Mouse (Mus musculus) kidney, adult 2 months (tissue): ENCODE measurements around the gene Pelp1. TPM values are rescaled to one million over a fixed set of nuclear protein-coding genes. Genes with fewer than 3 reads are reported as not detected.

Source experiments
- DNase-seq: peaks from one replicate; pipeline ENCODE4 v3.0.0; 2021
- H3K27ac ChIP-seq: fragments of 200-500 bp; 2 replicates; pipeline ENCODE4 v1.5.1; 2012; ENCODE audit warnings: low read depth, low read length, control low read depth, inconsistent platforms; ENCODE audit not compliant: insufficient read depth
- H3K27me3 ChIP-seq: fragments of 200-500 bp; replicated peaks from 2 replicates; pipeline ENCODE4 v1.6.1; 2012; ENCODE audit warnings: mild to moderate bottlenecking, moderate library complexity, low read length, inconsistent platforms; ENCODE audit not compliant: control insufficient read depth, insufficient read depth
- H3K36me3 ChIP-seq: fragments of 200-500 bp; 2 replicates; pipeline ENCODE4 v1.6.1; 2012; ENCODE audit warnings: mild to moderate bottlenecking, moderate library complexity, low read length, inconsistent platforms; ENCODE audit not compliant: control insufficient read depth, insufficient read depth
- H3K4me1 ChIP-seq: fragments of 200-500 bp; 2 replicates; pipeline ENCODE4 v1.6.1; 2011; ENCODE audit warnings: low read length; ENCODE audit not compliant: control insufficient read depth, insufficient read depth
- H3K4me3 ChIP-seq: fragments of 200-500 bp; 2 replicates; pipeline ENCODE4 v1.5.1; 2011; ENCODE audit warnings: mild to moderate bottlenecking, low read depth, low read length, control low read depth; ENCODE audit not compliant: insufficient read depth
- CTCF ChIP-seq: fragments of 200-500 bp; conservative IDR thresholded peaks from 2 replicates; pipeline ENCODE4 v1.5.1; 2011; ENCODE audit warnings: low read depth, mild to moderate bottlenecking, control low read depth, low read length, moderate library complexity, mixed read lengths; ENCODE audit not compliant: insufficient read depth, insufficient read length
- POLR2A ChIP-seq: fragments of 200-500 bp; IDR thresholded peaks from one replicate; pipeline ENCODE4 v1.6.1; 2011; ENCODE audit warnings: low read depth, low read length, control low read depth
- WGBS: fragments of 180-500 bp; shearing (Covaris S2); methylation state at CpG from one replicate; pipeline ENCODE4 v1.1.7; 2018; 5-methylcytosine and 5-hydroxymethylcytosine counted together
- polyA plus RNA-seq: library from polyadenylated mRNA; depleted of rRNA; stranded (reverse); fragments of >200 nt; gene quantifications from 2 replicates; pipeline ENCODE4 v1.2.3, GENCODE M21; 2012

The Pelp1 gene
- polyA plus RNA-seq, 1 experiment, result 12.9 TPM

DNA sequence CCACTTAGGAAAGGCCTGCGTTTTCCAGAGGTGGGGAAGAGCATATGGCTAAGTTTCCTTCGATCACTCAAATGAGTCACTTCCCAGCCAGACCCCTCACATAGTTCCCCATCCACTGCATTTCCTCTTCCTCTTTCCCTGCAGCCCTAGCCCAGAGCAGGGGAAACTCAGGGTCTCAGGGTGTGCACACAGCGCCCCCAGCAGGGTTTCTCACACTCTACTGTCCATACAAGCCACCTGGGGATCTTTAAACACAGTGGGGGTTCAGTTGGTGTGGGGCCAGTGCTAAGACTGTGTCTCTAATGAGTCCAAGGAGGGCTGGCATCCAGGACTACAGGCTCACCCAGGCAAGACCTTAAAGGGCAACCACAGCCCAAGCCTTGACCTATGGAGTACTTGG, 36.9 kb upstream of the Pelp1 start:
- H3K36me3 ChIP-seq, result no peaks in the 10 kb centered on the region
- H3K4me1 ChIP-seq, result no peaks in the 10 kb centered on the region
- no peak overlapping the region for H3K27ac ChIP-seq
- no peaks in the 10 kb centered on the region for H3K27me3 ChIP-seq
- 43% methylated on average over 3 of the region's 3 CpGs for WGBS
- no peak for TF ChIP-seq POLR2A
- peak; percentile 11; the same call in 1 of the 2 replicates for TF ChIP-seq CTCF
- no peak for DNase-seq
- H3K4me3 ChIP-seq, result no peak overlapping the region

DNA sequence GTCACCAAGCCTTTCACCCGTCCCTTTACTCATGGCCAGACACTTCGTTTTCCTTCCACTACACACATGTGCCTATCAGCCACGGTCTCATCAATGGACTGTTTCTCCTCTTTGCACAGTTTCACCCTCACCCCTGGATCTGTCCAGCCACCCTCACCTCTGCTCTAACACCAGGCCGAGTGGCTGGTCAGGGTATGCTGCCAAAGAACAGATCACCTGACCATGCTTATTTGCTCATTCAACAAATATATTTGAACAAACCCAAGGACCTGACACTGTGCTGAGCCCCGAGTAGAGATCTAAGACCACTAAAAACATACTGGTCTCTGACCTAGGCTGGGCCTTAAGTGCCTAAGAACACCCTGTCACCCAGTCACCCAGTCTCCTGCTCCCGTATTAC, 34.8 kb upstream of the Pelp1 start:
- 66% methylated on average over 6 of the region's 6 CpGs for WGBS
- H3K36me3 ChIP-seq, result no peaks in the 10 kb centered on the region
- no peak overlapping the region for H3K27ac ChIP-seq
- no peaks in the 10 kb centered on the region for H3K27me3 ChIP-seq
- TF ChIP-seq CTCF (no peak), POLR2A (no peak)
- DNase-seq, result no peak
- no peak overlapping the region for H3K4me3 ChIP-seq
- H3K4me1 ChIP-seq, result no peaks in the 10 kb centered on the region

DNA sequence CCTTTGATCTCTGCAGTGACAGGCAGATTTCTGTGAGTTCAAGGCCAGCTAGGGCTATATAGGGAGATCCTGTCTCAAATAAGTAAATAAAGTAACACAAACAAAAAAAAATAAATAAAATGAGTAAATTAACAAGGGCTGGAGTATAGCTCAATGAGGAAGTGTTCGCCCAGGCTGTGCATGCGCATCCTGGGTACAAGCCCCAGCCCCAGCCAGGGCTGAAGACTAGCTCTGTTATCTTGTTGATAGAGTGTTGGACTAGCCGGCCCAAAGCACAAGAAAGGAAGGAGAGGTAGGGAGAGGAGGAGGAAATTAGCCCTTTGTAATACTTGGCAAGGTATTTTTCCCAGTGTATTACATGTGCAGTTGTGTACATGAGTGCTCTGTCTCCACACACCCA, 34.1 kb upstream of the Pelp1 start:
- no peak for TF ChIP-seq POLR2A
- TF ChIP-seq CTCF, result no peak
- Histone ChIP-seq H3K27me3 (no peaks in the 10 kb centered on the region), H3K36me3 (no peaks in the 10 kb centered on the region), H3K4me1 (no peaks in the 10 kb centered on the region), H3K27ac (no peak overlapping the region), H3K4me3 (no peak overlapping the region)
- WGBS, result 86% methylated on average over 3 of the region's 3 CpGs
- no peak for DNase-seq

DNA sequence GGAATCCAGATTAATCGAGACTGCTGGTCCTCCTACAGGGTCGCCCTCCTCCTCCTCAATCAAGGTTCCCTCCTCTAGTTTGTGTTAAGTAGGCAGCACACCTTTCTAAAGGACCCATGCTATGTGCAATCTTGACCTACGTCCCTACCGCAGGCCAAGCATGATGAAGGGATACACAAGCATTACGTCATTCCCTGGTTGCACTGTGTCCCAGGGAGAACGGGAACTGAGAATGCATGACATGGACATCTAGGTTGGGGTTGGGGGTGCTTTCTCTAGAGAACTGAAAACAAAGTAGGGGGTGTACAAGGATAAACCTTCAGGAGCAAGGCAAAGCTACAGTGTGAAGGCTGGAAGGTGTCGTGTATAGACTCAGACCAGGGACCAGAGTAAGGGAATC, 32.1 kb upstream of the Pelp1 start:
- H3K27me3 ChIP-seq, result no peaks in the 10 kb centered on the region
- TF ChIP-seq CTCF, result no peak
- no peak for TF ChIP-seq POLR2A
- no peak for DNase-seq
- no peak overlapping the region for H3K27ac ChIP-seq
- WGBS, result 91% methylated on average over 7 of the region's 7 CpGs
- no peaks in the 10 kb centered on the region for H3K4me1 ChIP-seq
- H3K4me3 ChIP-seq, result no peak overlapping the region
- H3K36me3 ChIP-seq, result no peaks in the 10 kb centered on the region; the same call in 1 of the 2 replicates

- H3K27me3 ChIP-seq, result no peaks in the 10 kb centered on the region
- H3K27ac ChIP-seq, result no peak overlapping the region
- H3K36me3 ChIP-seq, result no peaks in the 10 kb centered on the region; the same call in 1 of the 2 replicates
- H3K4me3 ChIP-seq, result no peak overlapping the region
- 86% methylated on average over 4 of the region's 4 CpGs for WGBS
- no peaks in the 10 kb centered on the region for H3K4me1 ChIP-seq
- no peak for TF ChIP-seq CTCF
- TF ChIP-seq POLR2A, result no peak
- DNase-seq, result no peak
Measured at GRCm38 (mm10) chr11:70440637-70441036, 30.8 kb upstream of the Pelp1 start.

DNA sequence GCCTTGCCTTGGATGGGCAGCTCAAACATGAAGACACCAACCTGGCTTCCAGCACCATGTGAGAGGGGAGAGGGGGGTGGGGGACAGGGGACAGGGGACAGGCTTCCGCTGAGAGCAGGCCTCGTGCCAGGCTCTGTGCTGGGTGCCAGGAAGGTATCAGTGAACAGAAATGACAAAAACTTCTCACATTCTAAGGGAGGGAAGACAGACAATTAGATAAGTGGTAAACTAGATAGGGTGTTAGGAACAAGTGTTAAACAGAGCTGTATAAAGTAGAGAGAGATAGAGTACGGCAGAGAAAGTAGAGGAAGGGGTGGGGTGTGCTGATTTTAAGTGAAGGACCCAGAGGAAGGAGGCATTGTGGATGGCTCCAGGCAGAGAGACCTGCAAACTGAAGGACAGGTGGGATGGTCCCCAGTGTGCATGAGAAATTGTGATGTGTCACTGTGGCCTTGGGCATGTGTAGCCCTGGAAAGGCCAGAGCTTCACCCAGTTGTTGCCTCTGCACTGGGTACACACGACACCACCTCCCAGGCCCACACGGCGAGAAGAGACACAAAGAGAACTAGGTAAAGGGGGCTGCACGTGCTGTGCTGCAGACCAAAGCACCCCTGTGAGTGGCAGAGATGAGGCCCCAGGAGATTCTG, 29.0 kb upstream of the Pelp1 start:
- no peak for DNase-seq
- Histone ChIP-seq H3K4me1 (no peaks in the 10 kb centered on the region), H3K36me3 (no peaks in the 10 kb centered on the region; the same call in 1 of the 2 replicates), H3K4me3 (no peak overlapping the region), H3K27me3 (no peaks in the 10 kb centered on the region), H3K27ac (no peak overlapping the region)
- WGBS, result 92% methylated on average over 7 of the region's 7 CpGs
- TF ChIP-seq CTCF (no peak), POLR2A (no peak)

DNA sequence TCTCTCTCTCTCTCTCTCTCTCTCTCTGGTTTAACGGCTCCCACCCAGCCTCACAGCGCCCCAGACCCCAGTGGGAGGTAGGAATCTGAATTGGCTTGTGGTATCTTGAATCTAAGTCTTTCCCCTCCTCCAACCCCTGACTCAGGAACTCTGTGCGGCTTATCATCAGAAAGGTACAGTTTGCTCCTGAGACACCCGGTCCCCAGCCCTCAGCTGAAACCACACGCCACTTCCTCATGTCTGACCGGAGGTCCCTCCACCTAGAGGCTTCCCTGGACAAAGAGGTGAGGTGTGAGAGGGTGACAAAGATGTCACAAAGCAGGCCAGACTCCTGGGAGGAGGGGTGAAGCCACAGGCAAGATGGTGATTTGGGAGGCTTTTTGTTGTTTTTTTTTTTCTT, 27.6 kb upstream of the Pelp1 start:
- no peaks in the 10 kb centered on the region; the same call in 1 of the 2 replicates for H3K36me3 ChIP-seq
- no peaks in the 10 kb centered on the region for H3K27me3 ChIP-seq
- H3K4me1 ChIP-seq, result no peaks in the 10 kb centered on the region
- H3K4me3 ChIP-seq, result no peak overlapping the region
- TF ChIP-seq POLR2A, result no peak
- TF ChIP-seq CTCF, result no peak
- WGBS, result 86% methylated on average over 6 of the region's 6 CpGs
- no peak overlapping the region for H3K27ac ChIP-seq
- no peak for DNase-seq
